Mouse (Mus musculus) thymus, postnatal 0 days (tissue): ENCODE measurements around the gene Slc1a7. TPM values are rescaled to one million over a fixed set of nuclear protein-coding genes. Genes with fewer than 3 reads are reported as not detected.
A peak's percentile ranks its signal among the peaks of the same experiment; 100 is the strongest.

Experiments used
- DNase-seq: peaks from one replicate; pipeline ENCODE4 v3.0.0-alpha.2; 2015; ENCODE audit warnings: low spot score
- polyA plus RNA-seq: library from polyadenylated mRNA; unstranded; fragments of >200 nt; fragmentation: Nextera tagmentation; extraction: Ambion mirVana; gene quantifications from 2 replicates; pipeline ENCODE4 v1.2.1, GENCODE M21; 2015

Slc1a7 gene
- polyA plus RNA-seq, result not detected in 2 replicates

DNA sequence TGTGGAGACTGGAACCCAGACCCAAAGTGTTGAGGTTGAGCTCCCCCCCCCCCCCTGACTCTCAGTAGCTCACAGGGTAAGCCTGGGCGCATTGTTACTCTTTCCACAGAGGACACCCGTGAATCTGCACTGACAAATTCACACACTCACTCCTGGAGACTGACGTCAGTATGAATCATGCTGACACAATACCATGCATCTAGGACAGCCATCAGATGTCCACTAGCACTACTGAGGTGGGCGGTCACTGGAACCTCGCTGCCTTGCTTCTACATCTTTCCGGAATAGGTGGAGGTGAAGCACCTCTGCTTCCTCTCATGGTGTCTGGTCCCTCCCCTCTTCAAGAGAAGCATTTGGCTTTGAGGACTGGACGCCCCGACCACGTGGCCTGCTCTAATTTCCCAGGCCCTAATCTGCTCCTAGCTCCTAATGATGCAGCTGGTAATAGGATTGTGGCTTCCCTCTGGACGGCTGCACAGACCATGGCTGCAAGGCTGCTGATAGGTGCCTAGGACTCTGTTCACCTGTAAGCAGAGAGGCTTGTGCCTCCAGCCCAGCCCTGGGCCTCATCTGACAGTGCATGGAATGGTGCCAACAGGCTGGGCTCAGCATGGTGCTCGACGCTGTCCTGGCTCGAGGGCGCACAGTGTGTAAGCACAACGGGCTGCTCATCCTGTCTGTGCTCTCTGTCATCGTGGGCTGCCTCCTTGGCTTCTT lies at the start of gene Slc1a7:
Slc1a7 (plus strand) TSS at position 367 of the 717 bp plus-strand sequence.
- no peak for DNase-seq

DNA sequence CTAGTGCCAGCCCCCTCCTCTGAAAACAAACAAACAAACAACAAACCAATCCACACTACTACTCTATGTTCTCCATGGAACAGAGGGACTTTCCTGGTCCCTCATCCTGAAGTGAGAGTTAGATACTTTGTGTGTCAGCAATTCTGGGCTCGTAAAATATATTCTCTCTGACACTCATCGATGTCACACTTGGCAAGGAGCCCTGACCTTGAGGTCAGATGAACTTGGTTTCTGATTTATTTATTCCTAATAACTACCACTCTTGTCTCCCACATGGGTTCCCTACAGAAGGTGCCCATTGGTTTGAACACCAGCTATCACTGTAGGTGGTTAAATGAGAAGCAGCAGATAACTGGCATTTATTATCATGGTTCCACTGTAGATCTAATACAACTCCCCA lies 47.8 kb upstream of the Slc1a7 start:
- no peak for DNase-seq

DNA sequence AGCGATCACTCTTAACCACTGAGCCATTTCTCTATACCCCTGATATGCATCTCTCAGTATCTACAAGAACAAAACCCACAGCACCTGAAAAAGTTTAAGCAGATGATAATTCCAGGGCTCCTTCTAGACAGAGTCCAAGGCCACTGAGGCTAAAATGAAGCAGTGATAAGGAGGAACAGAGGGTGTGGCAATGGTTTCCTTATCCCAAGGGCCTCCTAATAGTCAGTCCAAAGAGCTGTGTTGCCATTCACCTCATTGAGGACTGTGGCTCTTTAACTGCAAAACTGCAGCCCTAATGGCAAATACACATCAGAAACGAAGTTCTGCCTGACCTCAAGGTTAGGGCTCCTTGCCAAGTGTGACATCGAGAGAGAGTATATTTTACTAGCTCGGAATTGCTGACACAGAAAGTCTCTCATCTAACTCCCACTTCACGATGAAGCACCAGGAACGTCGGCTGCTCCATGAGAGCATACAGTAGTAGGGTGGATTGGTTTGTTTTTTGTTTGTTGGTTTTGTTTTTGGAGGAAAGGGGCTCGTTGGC lies 46.9 kb upstream of the Slc1a7 start:
- no peak for DNase-seq

DNA sequence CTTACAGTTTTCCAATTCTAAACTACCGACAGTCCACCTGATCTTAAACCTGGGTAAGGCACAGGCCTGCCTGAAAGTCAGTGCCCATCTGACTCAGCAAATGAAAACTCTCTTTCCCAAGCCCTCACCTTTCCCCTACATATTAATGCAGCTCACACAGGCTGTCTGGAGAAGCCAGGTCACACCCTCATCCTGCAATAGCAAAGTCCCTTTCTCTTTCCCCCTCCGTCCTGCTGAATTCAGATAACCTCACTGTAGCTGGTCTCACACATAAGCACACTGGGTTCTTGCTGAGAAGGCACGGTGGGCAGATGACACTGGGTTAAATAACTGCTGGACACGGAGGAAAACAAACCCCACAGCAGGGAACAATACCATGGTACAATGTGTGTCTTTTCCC lies 46.2 kb upstream of the Slc1a7 start:
- no peak for DNase-seq

DNA sequence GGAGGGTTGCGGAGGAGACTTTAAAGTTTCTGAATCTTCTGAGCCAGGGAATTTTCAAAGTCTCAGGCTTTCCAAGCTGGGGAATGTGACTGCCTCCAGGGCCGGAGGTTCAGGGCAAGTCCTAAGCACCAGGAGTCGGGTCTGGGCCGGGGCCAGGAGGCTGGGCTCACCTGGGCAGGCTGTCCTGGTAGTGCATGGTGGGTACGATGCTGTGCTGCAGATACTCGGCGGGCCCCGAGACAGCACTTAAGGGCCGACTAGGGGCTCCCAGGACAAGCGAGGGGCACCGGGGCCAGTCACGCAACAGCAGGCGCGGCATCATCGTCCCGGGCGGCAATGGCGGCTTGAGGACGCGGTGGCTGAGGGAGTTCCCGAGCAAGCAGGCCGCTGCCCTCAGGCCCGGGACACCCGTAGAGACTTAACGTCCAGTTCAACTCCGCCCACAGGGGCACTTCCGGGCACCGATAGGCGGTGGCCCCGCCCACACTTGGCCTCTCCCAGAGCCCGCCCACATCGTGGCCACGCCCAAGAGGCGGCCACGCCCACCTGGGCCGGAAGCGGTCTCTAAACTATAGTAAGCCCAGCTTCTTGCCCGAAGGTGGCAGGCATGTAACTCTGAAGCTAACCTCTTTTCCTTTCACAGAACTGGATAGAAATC lies 44.9 kb upstream of the Slc1a7 start, which contains the start of gene Cpt2:
Cpt2 (minus strand) TSS at position 466 of the 658 bp plus-strand sequence.
- DNase-seq, result peak; percentile 96

DNA sequence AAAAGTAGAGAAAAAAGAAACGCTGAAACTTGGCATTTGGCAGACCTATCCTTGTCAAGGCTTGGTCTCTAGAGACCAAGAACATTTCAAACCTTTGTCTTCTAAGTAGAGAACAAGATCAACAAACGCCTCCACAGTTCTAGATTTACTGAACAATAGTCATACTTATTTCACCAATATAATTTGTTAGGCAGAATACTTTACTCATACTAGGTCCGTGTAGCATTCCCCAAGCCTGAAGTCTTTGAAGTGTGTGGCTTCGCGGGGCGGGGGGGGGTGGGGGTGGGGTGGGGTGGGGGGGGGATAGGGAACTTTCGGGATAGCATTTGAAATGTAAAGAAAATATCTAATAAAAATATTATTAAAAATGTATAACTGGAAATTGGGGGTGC lies 44.3 kb upstream of the Slc1a7 start:
- no peak for DNase-seq

DNA sequence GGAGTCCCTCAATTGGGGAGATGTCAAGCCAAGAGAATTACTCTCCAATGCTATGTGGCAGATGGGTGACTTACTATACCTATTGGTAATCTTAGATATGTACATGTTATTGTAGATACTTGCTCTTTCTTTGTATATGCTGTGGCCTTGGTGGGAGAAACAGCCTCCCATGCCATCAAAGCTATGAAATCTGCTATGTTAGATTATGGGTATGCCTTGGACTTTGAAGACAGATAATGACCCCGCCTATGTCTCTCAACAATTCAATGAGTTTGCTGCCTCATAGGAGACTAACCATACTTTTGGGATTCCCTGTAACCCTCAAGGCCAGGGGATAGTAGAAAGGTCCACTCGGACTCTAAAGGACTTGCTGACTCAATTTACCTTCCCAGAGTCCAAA lies 39.9 kb upstream of the Slc1a7 start:
- no peak for DNase-seq

DNA sequence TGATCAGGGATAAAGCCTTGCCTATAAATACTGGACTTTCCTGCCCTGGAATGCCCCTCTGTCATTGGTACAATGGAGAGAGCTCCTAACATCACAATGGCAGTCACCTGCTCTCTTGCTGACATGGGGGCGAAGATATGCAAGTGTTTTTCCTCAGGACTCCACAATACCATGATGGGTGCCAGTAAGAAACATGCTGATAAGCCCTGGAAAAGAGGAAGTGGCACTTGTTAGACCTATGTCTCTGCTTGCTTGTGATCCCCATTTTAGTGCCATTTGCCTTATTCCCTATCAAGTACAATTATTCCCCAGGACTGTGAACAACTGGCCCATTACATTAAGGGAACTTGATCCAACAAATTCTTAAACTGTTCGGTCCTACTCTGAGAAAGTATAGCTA lies 39.4 kb upstream of the Slc1a7 start:
- no peak for DNase-seq

DNA sequence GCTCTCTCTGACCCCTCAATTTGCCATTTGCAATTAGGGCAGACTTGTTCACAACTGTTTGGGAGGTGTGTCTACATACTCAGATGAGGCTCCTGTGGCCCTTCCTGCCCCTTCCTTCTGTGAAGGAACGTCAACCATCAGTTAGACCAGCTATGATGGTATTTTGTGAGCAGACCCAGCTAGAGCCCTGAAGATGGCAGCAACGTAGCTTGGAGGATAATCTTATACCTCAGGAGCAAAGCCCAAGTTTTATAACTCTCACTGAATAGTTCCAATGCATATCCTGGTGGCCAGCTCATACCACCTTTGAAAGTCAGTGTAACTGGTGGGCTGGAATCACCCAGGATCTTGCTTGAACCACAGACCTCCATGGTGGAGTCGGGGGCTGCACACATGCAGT lies 36.7 kb upstream of the Slc1a7 start:
- no peak for DNase-seq

DNA sequence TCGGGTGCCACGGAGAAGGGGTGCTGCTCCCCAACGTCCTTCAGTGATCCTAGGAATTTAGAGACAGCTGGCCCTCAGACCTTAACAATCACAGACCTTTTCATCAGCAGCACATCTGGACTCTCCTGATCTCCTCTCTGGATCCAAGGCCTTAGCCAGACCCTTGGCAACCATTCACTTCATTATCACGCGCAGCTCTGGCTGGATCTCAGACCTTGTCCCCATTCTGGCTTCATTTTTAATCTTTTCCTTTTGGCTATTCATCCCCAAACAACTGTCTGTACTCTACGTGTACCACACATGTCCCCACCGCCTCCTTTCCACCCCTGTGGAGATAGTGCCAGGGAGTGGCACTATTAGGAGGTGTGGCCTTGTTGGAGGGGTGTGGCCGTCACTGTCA lies 34.9 kb upstream of the Slc1a7 start:
- DNase-seq, result no peak

DNA sequence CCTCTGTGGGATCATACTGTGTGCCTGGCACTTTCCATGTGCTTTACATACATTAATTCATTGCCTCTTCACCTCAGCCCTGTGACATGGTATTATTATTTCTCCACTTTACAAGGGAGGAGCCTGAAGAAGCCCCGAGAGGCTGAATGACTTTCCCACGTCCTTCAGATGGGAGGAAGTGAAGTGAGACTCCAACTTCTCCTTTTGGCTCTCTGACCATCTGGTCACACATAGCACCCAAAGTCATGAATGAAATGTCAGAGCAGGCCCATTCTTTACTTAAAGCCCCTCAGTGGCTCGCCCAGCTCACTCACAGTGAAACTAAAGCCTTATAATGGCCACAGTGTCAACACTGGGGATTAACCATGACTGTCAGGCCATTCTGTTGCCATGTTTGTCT lies 32.9 kb upstream of the Slc1a7 start:
- DNase-seq, result no peak

DNA sequence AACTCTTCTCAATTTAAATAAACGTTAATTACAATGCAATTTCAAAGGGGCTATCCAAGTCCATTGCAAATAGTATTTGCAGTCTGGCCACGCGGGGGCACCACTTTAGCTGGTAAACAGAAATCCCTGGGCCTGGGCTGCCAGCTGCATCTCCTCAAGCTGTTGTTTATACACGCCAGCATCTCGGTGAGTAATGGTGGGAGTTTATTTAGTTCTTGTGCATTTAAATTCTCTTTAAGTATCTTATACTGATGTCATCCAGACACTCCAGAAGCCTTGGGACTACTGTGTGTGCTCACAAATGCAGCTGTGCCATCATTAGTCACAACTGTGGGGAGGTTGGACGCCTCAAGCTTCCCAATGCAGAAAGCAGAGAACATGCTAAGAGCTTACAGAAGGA lies 30.8 kb upstream of the Slc1a7 start:
- peak; percentile 69 for DNase-seq

DNA sequence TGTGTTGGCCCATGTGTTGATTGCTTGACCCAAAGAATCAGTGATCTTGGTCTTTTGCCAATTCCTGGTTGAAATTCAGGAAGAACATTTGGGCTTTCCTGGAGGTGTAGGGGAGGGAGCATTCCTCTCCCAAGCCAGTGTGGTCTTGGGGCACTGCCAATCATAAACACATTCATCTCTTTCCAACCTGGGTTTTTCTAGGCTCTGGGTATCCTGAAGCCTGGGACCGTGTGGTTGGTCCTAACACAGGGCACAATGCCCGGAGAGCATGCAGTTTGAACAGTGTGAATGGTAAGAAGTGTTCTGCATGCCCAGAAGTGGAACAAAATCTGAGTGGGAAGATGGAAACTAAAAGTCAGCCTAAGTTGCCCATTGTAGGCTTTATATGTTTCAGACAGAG lies 30.0 kb upstream of the Slc1a7 start:
- DNase-seq, result no peak

DNA sequence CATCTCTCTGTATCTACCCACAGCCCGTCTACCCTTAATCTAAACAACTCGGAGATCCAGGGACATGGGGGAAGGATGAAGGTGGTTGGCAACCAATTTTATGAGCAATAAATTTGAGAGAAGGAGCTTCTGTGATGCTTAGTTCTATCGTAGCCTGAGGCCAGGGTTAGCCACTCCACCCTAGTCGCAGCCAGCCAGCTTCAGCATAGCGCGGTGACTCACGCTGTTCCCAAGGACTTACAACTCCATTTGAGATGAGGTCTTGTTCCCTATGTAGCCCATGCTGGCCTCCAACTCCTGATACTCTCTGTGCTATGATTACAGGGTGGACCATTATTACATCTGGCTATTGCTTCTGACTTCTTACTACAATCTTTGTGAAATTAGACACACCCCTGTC lies 25.4 kb upstream of the Slc1a7 start:
- no peak for DNase-seq

DNA sequence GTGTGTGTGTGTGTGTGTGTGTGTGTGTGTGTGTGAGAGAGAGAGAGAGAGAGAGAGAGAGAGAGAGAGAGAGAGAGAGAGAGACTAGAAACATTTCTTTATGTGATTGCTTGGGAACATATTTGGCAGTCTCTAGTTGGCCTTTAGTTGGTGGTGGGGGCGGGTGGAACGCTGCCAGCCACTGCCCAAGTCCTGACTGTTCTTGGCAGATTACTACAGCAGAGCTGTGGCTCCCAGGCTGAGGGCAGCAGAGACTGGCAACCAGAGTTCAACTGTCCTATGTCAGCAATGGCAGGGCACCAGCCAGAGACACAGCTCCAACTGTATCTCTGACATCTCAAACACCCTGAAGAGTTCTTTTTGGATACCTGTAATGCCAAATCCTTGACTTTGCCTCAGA lies 24.0 kb upstream of the Slc1a7 start:
- no peak for DNase-seq

DNA sequence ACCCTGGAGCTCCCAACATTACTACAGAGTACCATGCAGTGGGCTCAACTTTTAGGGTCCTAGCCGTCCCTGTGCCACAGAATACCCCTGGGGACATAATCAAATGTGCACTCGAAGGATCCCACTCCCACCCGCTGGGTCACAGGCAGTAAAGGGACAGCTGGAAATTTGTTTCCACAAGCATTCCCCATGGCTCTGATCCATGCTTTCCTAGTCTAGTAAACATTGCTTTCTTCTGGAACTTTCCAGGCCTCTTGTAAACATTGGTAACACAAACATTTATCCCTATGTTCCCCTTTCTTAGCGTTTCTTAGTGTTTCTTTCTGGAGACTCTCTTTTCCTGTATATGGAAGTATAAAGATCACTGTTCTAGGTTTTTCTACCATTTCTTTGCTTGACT lies 18.2 kb upstream of the Slc1a7 start:
- DNase-seq, result no peak

DNA sequence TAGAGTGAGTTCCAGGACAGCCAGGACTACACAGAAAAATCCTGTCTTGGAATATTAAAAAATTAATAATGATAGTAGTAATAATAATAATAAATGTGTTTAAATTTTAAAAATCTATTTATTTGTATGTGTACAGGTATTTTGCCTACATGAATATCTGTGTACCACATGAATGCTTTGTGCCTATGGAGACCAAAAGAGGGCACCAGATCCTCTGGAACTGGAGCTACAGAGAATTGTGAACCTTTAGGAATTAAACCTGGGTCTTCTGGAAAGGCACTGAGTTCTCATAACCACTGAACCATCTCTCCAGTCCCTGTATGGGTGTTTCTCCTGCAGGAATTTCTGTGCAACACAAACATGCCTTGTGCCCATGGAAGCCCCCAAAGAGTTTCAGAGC lies 15.3 kb upstream of the Slc1a7 start:
- DNase-seq, result no peak

DNA sequence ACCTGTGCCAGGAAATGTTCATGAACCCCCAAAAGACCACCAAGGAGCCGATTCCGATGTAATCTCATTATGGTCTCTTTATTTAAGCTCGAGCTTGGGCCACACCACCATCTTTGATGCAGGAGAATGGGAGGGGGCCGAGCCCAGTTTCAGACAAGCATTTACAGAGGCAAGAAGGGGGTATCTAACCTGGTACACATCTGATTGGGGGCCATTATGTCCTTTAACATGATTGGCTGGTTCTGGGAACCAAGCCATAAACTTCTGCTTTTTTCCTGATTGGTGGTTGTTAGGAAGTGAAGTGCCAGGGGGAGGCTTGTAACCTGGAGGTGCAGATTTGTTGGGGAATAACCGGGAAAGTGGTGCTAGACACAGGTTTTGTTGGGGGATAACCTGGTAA lies 12.4 kb upstream of the Slc1a7 start:
- DNase-seq, result no peak

DNA sequence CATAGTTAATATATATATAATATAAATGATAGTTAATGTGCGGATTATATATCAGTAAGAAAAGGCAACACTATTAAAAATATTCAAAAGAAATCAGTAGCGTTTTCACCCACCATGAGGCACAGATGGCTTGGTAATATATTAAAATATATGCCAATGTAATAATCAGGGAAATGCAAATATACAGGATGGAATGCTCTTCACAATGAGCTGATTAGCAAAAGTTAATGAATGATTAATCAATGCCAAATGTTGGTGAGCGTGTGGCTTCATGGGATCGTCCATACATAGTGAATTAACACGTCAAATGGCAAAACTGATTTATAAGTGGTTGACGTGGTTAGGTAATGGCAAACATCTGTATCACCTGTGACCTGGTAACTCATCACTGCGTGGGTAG lies 9.6 kb upstream of the Slc1a7 start:
- no peak for DNase-seq

DNA sequence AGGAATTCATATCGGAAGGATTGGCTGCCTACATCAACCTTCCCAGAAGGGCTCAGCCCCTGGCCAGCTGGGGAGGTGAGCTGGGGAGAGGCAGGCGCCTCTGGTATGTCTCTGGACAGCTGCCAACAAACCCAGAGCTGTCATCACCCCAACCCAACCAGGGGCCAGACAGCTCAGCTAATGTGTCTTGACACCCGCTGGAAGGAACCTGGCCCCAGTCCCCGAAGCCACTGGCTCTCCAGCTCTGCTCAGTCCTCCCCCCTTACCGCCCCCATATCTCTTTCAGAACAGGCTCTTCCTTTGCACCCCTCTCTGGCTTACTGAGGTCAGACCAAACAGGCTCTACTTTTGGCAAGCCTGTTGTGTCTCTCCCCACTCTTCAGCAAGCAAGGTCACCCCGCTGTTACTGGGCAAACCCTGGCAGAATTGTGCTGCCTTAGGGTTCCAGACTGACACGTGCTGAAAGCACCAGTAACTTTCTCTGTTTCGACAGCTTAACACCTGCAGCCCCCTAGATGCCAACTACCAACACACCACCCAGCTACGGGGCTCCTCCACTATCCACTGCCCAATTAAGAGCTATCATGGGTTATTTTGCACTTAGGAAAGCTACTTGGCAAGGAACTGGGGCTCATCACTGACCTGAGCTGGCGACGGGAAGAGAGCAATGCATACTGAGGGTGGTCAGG lies 5.9 kb upstream of the Slc1a7 start:
- DNase-seq, result no peak

DNA sequence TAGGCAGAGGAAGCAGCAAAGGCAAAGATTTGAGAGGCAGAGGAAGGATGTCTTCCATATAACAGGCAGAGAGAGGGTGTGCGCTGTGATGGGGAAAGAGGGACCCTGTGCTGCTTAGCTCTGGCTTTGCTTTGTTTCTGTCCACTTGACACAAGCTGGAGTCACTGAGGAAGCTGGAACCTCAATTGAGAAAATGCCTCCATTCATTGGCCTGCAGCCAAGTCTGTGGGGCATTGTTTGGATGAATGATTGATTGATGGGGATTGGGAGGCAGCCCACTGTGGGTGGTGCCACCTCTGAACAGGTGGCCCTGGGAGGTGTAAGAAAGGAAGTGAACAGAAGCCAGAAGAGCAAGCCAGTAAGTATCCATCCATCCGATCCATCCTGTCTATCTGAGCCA lies 5.3 kb upstream of the Slc1a7 start:
- DNase-seq, result no peak

DNA sequence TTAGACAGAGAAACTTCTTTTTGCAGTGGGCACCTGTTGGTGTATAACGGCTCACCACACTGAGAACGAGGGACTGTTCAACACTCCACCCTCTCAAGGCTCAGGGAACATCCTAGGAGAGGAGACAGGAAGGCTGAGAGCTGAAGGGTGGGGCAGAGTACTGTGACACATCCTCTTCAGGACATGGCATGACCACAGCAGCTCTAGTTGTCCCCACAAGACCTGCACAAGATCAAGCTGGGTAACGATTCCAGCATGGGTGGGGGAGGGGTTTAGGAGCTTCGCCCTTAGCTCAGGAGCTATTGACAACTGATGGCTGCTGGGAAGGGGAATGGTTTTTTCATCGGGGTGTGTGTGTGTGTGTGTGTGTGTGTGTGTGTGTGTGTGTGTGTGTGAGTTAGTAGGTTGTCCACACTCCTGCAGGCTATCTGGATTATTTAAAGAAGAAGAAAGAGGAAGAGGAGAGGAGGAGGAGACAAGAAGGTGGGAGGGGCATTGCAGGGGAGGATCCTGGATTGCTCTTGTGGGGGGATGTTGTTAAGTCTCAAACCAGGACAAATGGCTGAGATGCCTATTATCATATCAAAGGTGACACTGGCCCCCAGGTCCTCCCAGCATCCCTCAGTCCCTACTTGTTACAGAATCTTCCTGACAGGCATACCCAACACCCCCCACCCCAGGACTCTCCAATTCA lies 1.6 kb upstream of the Slc1a7 start:
- DNase-seq, result no peak
